Mouse (Mus musculus): ENCODE measurements around the gene Olfr748. TPM values are rescaled to one million over a fixed set of nuclear protein-coding genes. Genes with fewer than 3 reads are reported as not detected.
"Not testable (repeated sequence)": the region's sequence is repeated elsewhere in the genome, so short reads cannot be mapped to it uniquely, and the experiment has no call there.

Gene Olfr748
- total RNA-seq (2021) (not detected), polyA plus RNA-seq (2012; rRNA removed) (not detected in 2 replicates)
- long read RNA-seq = 0 reads

DNA sequence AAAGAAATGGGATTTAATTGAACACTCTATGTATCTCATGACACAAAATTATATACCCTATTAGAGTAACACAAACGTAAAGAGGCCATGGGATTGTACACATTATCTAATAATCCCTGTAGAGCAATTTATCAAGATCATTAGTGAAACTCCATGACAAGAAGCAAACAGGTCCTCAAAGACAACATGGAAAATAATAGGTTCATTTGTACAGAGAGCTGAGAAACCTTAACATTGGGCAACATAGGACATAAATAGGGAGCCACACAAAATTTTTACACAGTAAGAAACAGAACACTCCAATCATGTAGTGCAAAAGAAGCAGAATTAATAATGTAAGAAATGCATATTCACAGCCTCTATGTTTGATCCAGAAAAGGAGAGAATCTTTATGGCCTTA, at the start of gene Olfr748:
Olfr748 (plus strand) TSS at position 301 of the 400 bp plus-strand sequence.
- 35% methylated on average over 1 of the region's 1 CpGs for WGBS
- Histone ChIP-seq H3K79me2 (replicated peaks; ENCODE audit: control insufficient read depth, insufficient read depth, low read length) (no peaks in the 10 kb centered on the region), H3K27ac (no peak within 1 kb of the TSS), H3K4me3 (no peak within 1 kb of the TSS), H3K4me1 (ENCODE audit: control insufficient read depth, insufficient read depth, low read length) (no peaks in the 10 kb centered on the region), H3K27me3 (ENCODE audit: control insufficient read depth, insufficient read depth, low read length) (no peaks in the 10 kb centered on the region), H3K9ac (ENCODE audit: low read depth, low read length) (no peak within 1 kb of the TSS), H3K36me3 (ENCODE audit: control insufficient read depth, insufficient read depth, low read length) (no peaks in the 10 kb centered on the region)
- TF ChIP-seq EP300 (IDR thresholded peaks at IDR 0.05; ENCODE audit: insufficient read depth, low read depth, low read length) = no peak
- no peak for TF ChIP-seq POLR2A (IDR thresholded peaks at IDR 0.05; ENCODE audit: insufficient read depth, low read depth, low read length)
- DNase-seq = no peak
- intact Hi-C loops (cut with DNase I) = no loop called here

DNA sequence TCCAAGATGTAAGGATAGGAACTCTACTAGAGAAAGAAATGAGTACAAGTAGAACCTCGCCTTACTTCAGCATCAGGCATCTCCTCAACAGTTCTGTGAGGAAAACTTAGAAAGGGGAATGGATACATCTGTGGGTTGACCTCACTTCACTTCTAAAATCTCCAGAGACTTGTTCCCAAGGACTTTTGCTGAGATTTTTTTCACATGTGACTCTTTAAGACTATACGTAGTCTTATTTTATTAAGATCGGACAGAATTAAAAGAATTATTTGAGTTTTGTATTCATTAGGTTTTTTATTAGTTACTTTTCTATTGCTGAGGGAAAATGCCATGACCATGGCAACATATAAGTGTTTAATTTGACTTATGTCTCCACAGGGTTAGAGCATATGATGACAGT, 14.1 kb upstream of the Olfr748 start, which contains the start of gene Olfr747:
Olfr747 (minus strand) TSS at position 101 of the 400 bp plus-strand sequence.
- Histone ChIP-seq H3K27ac (no peak within 1 kb of the TSS), H3K9ac (ENCODE audit: low read depth, low read length) (no peak within 1 kb of the TSS), H3K4me3 (no peak within 1 kb of the TSS), H3K27me3 (ENCODE audit: control insufficient read depth, insufficient read depth, low read length) (no peaks in the 10 kb centered on the region), H3K36me3 (ENCODE audit: control insufficient read depth, insufficient read depth, low read length) (no peaks in the 10 kb centered on the region), H3K4me1 (ENCODE audit: control insufficient read depth, insufficient read depth, low read length) (no peaks in the 10 kb centered on the region), H3K79me2 (replicated peaks; ENCODE audit: control insufficient read depth, insufficient read depth, low read length) (no peaks in the 10 kb centered on the region)
- intact Hi-C loops (cut with DNase I) = no loop called here
- no peak for DNase-seq
- TF ChIP-seq EP300 (IDR thresholded peaks at IDR 0.05; ENCODE audit: insufficient read depth, low read depth, low read length) (no peak), CTCF (IDR thresholded peaks at IDR 0.05) (no peak), POLR2A (IDR thresholded peaks at IDR 0.05; ENCODE audit: insufficient read depth, low read depth, low read length) (no peak)
- 85% methylated on average over 3 of the region's 3 CpGs for WGBS

DNA sequence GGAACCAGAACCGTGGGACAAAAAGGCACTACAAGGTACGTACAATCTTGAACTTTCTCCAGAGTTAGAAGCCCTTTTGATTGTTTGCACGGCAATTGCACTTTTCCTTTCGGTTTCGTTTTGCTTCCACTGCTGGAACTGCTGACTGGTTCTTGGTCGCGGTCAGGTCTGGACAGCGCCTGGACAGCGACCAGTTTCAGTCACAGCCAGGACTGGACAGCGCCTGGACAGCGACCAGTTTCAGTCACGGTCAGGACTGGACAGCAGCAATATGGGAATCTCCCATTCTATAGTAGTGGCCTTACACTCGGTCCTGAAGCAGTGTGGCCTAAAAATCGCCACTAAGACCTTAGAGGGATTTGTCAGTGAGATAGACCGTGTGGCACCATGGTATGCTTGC, 12.7 kb downstream of the Olfr748 start:
- H3K4me3 ChIP-seq; H3K27ac ChIP-seq; DNase-seq; H3K27me3 ChIP-seq (ENCODE audit: control insufficient read depth, insufficient read depth, low read length); H3K4me1 ChIP-seq (ENCODE audit: control insufficient read depth, insufficient read depth, low read length); H3K9ac ChIP-seq (ENCODE audit: low read depth, low read length); H3K79me2 ChIP-seq (replicated peaks; ENCODE audit: control insufficient read depth, insufficient read depth, low read length); intact Hi-C loops (cut with DNase I); H3K36me3 ChIP-seq (ENCODE audit: control insufficient read depth, insufficient read depth, low read length): not testable (repeated sequence)
- WGBS = 85% methylated on average over 15 of the region's 15 CpGs

DNA sequence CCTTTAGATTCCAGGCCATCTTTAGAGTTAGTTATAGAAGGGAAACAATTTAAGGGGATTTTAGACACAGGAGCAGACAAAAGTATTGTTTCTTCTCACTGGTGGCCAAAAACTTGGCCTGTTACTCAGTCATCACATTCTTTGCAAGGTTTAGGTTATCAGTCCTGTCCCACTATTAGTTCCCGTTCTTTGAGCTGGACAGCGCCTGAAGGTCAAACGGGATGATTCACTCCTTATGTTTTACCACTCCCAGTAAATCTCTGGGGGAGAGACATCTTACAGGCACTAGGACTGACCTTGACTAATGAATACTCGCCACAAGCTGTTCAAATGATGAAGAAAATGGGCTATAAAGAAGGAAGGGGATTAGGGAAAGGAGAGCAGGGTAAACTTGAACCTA, 15.2 kb downstream of the Olfr748 start:
- H3K79me2 ChIP-seq (replicated peaks; ENCODE audit: control insufficient read depth, insufficient read depth, low read length); H3K4me3 ChIP-seq; intact Hi-C loops (cut with DNase I); H3K9ac ChIP-seq (ENCODE audit: low read depth, low read length); H3K27ac ChIP-seq; DNase-seq; H3K4me1 ChIP-seq (ENCODE audit: control insufficient read depth, insufficient read depth, low read length); H3K27me3 ChIP-seq (ENCODE audit: control insufficient read depth, insufficient read depth, low read length); H3K36me3 ChIP-seq (ENCODE audit: control insufficient read depth, insufficient read depth, low read length): not testable (repeated sequence)
- 67% methylated on average over 4 of the region's 4 CpGs for WGBS

DNA sequence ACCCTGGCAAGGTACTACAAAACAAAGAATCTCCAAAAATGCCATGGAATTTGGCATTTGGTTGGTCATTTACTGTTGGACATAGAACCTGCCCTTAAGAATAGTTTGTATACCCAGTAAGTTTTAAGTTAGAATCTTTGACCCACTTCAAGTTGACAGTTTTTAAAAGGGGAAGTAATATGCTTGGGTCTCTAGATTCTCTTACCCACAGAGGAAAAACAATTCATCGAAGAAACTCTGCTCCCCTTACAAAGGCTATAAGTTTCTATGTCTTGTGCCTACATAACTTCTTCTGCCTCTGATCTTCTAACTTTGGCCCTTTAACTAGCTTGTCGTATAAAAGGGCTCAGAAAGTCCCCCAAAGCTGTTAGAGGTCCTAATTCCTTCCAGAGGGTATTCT, 33.2 kb downstream of the Olfr748 start:
- Histone ChIP-seq H3K27ac (no peak overlapping the region), H3K79me2 (replicated peaks; ENCODE audit: control insufficient read depth, insufficient read depth, low read length) (no peaks in the 10 kb centered on the region), H3K9ac (ENCODE audit: low read depth, low read length) (no peak overlapping the region), H3K27me3 (ENCODE audit: control insufficient read depth, insufficient read depth, low read length) (no peaks in the 10 kb centered on the region), H3K4me1 (ENCODE audit: control insufficient read depth, insufficient read depth, low read length) (no peaks in the 10 kb centered on the region), H3K4me3 (no peak overlapping the region), H3K36me3 (ENCODE audit: control insufficient read depth, insufficient read depth, low read length) (no peaks in the 10 kb centered on the region)
- no peak for TF ChIP-seq CTCF (IDR thresholded peaks at IDR 0.05)
- TF ChIP-seq EP300 (IDR thresholded peaks at IDR 0.05; ENCODE audit: insufficient read depth, low read depth, low read length) = no peak
- no peak for TF ChIP-seq POLR2A (IDR thresholded peaks at IDR 0.05; ENCODE audit: insufficient read depth, low read depth, low read length)
- DNase-seq = no peak
- intact Hi-C loops (cut with DNase I) = no loop called here
- WGBS = 61% methylated on average over 2 of the region's 2 CpGs

DNA sequence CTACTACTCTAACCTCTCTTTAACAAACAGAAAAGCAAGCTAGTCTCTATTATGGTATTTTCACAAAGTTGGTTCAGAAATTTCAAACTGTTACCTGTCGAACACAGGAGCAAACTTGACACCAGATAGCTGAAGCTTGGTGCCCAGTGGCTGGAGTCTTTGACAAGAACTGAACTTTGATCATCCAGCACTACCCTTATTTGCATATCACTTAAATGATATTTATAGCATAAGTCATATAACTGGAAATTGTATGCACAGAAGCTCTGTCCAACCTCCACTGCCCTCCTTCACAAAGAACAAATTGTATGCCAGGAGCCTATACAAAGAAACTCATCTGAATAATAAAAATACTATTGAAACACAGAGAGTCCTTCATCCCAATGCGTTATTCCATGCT, 34.4 kb downstream of the Olfr748 start:
- DNase-seq = no peak
- Histone ChIP-seq H3K36me3 (ENCODE audit: control insufficient read depth, insufficient read depth, low read length) (no peaks in the 10 kb centered on the region), H3K27me3 (ENCODE audit: control insufficient read depth, insufficient read depth, low read length) (no peaks in the 10 kb centered on the region), H3K27ac (no peak overlapping the region), H3K4me3 (no peak overlapping the region), H3K4me1 (ENCODE audit: control insufficient read depth, insufficient read depth, low read length) (no peaks in the 10 kb centered on the region), H3K9ac (ENCODE audit: low read depth, low read length) (no peak overlapping the region), H3K79me2 (replicated peaks; ENCODE audit: control insufficient read depth, insufficient read depth, low read length) (no peaks in the 10 kb centered on the region)
- intact Hi-C loops (cut with DNase I) = no loop called here
- WGBS = 61% methylated on average over 2 of the region's 2 CpGs
- no peak for TF ChIP-seq POLR2A (IDR thresholded peaks at IDR 0.05; ENCODE audit: insufficient read depth, low read depth, low read length)
- no peak for TF ChIP-seq CTCF (IDR thresholded peaks at IDR 0.05)
- no peak for TF ChIP-seq EP300 (IDR thresholded peaks at IDR 0.05; ENCODE audit: insufficient read depth, low read depth, low read length)

DNA sequence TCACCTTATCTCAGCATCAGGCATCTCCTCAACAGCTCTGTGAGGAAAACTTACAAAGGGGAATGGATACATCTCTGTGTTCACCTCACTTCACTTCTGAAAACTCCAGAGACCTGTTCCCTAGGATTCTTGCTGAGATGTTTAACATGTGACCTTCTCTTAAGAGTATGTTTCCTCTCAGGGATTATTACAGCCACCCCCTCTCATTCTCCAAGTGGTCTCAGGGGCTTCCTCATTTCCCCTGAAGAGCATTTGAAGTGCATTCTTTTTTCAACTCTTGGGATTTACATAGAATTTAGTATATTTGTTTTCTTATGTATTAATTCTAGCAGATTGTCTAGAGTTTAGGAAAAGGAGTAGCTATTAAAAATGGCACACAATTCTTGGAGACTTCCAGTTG, 37.8 kb downstream of the Olfr748 start, which contains the start of gene Olfr749:
Olfr749 (minus strand) TSS at position 101 of the 400 bp plus-strand sequence.
- Histone ChIP-seq H3K9ac (ENCODE audit: low read depth, low read length) (no peak within 1 kb of the TSS), H3K27me3 (ENCODE audit: control insufficient read depth, insufficient read depth, low read length) (no peaks in the 10 kb centered on the region), H3K36me3 (ENCODE audit: control insufficient read depth, insufficient read depth, low read length) (no peaks in the 10 kb centered on the region), H3K4me3 (no peak within 1 kb of the TSS), H3K79me2 (replicated peaks; ENCODE audit: control insufficient read depth, insufficient read depth, low read length) (no peaks in the 10 kb centered on the region), H3K4me1 (ENCODE audit: control insufficient read depth, insufficient read depth, low read length) (no peaks in the 10 kb centered on the region), H3K27ac (no peak within 1 kb of the TSS)
- no peak for TF ChIP-seq CTCF (IDR thresholded peaks at IDR 0.05)
- TF ChIP-seq EP300 (IDR thresholded peaks at IDR 0.05; ENCODE audit: insufficient read depth, low read depth, low read length) = no peak
- TF ChIP-seq POLR2A (IDR thresholded peaks at IDR 0.05; ENCODE audit: insufficient read depth, low read depth, low read length) = no peak
- no peak for DNase-seq
- intact Hi-C loops (cut with DNase I) = no loop called here
